Mouse (Mus musculus) forebrain, embryonic 12.5 days (tissue): ENCODE results near the gene Bnc2. TPM values are rescaled to one million over a fixed set of nuclear protein-coding genes. Genes with fewer than 3 reads are reported as not detected.

Experiments used
- ATAC-seq: fragments of 200-750 bp; cut with Nextera tagmentation; 2 replicates; pipeline ENCODE4 v1.8.0; 2017; ENCODE audit warnings: moderate TSS enrichment; ENCODE audit not compliant: low FRiP score
- H3K27ac ChIP-seq: fragments of 300-500 bp; sonication (generic); 2 replicates; pipeline ENCODE4 v1.5.1; 2016; ENCODE audit warnings: mild to moderate bottlenecking
- H3K27me3 ChIP-seq: fragments of 300-500 bp; sonication (generic); 2 replicates; pipeline ENCODE4 v1.6.1; 2016; ENCODE audit warnings: mild to moderate bottlenecking
- H3K36me3 ChIP-seq: fragments of 300-500 bp; sonication (generic); replicated peaks from 2 replicates; pipeline ENCODE4 v1.6.1; 2016; ENCODE audit warnings: mild to moderate bottlenecking
- H3K4me1 ChIP-seq: fragments of 300-500 bp; sonication (generic); 2 replicates; pipeline ENCODE4 v1.6.1; 2016
- H3K4me2 ChIP-seq: fragments of 300-500 bp; sonication (generic); 2 replicates; pipeline ENCODE4 v1.6.1; 2016; ENCODE audit warnings: mild to moderate bottlenecking, moderate library complexity
- H3K4me3 ChIP-seq: fragments of 300-500 bp; sonication (generic); replicated peaks from 2 replicates; pipeline ENCODE4 v1.5.1; 2016; ENCODE audit warnings: mild to moderate bottlenecking
- H3K9ac ChIP-seq: fragments of 300-500 bp; sonication (generic); 2 replicates; pipeline ENCODE4 v1.6.1; 2016; ENCODE audit warnings: mild to moderate bottlenecking
- H3K9me3 ChIP-seq: fragments of 300-500 bp; sonication (generic); 2 replicates; pipeline ENCODE4 v1.6.1; 2016
- WGBS: fragments of 180-500 bp; shearing (Covaris S2); methylation state at CpG from one replicate; pipeline ENCODE4 v1.1.7; 2016; 5-methylcytosine and 5-hydroxymethylcytosine counted together
- polyA plus RNA-seq: library from polyadenylated mRNA; unstranded; fragments of >200 nt; fragmentation: Nextera tagmentation; extraction: Ambion mirVana; gene quantifications from 2 replicates; pipeline ENCODE4 v1.2.1, GENCODE M21; 2016

Gene Bnc2
- polyA plus RNA-seq, 1 experiment from 2014 or later, result 7.2 TPM

DNA sequence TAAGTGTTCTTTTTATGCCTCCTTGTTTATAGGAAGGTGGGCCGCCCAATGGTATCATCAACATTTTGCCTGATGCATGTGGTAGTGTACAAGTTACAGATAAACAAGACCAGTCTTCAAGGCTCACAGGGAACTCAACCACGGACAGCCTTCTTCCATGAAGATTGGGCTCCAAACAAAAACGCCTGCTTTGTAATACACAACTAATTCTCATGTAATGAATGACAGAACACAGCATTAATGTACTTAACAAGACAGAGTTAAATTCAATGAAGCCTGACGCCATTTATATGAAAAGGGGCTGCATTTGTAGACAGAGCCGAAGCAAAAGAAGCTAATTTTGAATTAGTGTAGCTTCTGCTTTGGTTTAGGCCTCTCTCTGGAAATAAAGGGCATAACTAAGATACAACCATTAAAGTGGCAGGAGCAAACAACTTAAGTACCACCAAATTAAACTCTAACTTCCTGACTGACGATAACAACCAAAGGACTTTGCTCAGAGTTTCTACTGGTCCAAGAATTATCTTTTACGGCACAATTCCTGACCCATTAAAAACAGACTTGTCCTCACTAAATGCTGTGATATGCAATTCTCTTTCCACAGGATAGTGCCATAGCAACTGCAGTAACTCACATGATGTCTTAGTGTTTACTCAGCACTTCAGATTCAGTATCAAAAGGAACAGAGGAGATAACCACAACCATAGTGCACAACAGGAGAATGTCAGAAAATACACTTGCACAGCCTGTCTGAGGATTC is 225.6 kb downstream of the Bnc2 start:
- Histone ChIP-seq H3K4me1 (no peaks in the 10 kb centered on the region), H3K4me3 (no peak overlapping the region), H3K27me3 (no peaks in the 10 kb centered on the region), H3K27ac (no peak overlapping the region), H3K9me3 (no peaks in the 10 kb centered on the region), H3K4me2 (no peak overlapping the region), H3K9ac (no peak overlapping the region), H3K36me3 (no peaks in the 10 kb centered on the region)
- ATAC-seq, result no peak
- 73% methylated on average over 7 of the region's 7 CpGs for WGBS

DNA sequence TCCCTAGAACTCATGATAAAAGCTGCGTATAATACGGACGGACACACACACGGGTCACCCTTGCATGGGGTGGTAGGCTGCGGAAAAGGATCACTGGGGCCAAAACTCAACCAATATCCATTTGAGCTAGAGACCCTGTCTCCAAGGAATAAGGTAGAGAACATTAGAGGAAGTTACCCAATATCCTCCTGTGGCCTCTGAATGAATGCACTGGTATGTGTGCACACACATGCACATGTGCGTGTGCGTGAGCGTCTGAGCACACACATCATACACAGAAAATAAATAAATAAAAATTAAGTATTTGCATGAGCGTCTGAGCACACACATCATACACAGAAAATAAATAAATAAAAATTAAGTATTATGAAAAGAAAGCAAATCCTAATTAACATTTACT is 241.8 kb downstream of the Bnc2 start:
- Histone ChIP-seq H3K4me1 (peaks cover 3% of the 10 kb centered on the region; the same call in 1 of the 2 replicates), H3K27ac (no peak overlapping the region), H3K4me3 (no peak overlapping the region), H3K9ac (no peak overlapping the region), H3K27me3 (no peaks in the 10 kb centered on the region), H3K4me2 (no peak overlapping the region), H3K9me3 (no peaks in the 10 kb centered on the region), H3K36me3 (no peaks in the 10 kb centered on the region)
- no peak for ATAC-seq
- 94% methylated on average over 9 of the region's 9 CpGs for WGBS

DNA sequence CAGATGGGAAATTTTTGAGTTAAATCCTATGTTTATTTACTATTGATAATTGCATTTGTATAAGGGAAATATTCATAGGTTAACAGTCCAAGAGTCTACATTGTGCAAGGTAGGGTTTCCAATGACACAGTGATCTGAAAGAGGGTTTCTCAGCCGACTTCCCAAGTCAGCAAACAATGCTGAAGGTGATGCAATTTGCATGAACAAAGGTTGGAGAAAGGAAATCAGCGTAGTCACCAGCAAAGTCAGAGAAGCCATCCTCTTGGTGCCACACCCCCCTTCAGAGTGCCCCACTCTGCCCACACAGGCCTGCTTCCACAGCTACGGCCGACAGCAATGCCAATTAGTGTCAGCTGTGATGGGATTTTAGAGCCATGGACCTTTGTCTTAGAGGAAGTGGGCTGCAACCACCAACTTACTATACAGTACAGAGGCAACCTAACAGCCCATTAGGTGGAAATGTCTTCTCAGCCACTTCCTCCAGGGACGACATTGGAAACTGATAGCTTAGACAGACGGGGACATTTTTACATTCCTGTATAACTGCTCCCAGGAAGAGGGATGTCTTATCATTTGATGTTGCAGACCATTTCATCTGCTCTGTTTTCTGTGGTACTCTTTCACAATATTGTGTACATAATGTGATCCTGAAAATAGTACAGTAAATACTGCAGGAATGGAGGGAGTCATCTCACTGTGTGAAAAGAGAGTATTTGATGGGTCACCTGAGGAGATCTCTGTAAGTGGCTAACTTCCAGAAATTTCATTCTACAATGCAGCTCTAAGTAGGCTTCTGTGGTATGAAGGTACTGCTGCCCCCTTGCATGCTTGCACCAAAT is 243.2 kb downstream of the Bnc2 start:
- no peak for ATAC-seq
- H3K9ac ChIP-seq, result no peak overlapping the region
- H3K9me3 ChIP-seq, result no peaks in the 10 kb centered on the region
- peaks cover 3% of the 10 kb centered on the region; the same call in 1 of the 2 replicates for H3K4me1 ChIP-seq
- 38% methylated on average over 6 of the region's 6 CpGs for WGBS
- H3K4me3 ChIP-seq, result no peak overlapping the region
- H3K27me3 ChIP-seq, result no peaks in the 10 kb centered on the region
- H3K4me2 ChIP-seq, result no peak overlapping the region
- H3K27ac ChIP-seq, result no peak overlapping the region
- no peaks in the 10 kb centered on the region for H3K36me3 ChIP-seq

DNA sequence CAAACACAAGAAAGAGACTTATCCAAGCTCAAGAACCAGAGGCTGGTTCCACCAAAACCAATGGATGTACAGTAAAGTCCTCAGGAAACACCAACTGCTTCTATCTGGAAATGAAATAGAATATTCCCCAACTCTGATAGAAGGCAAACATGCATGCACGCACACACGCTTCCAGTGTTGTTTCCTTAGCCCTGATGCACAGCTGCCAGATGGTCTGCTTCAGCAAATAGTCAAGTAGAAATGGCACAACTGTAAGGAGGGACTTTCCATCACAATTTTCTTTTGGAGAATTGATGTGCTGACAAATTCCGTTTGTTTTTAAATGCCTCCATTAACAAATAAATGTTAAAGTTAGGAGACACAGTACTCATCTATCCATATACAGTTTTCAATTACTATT is 247.1 kb downstream of the Bnc2 start:
- Histone ChIP-seq H3K4me2 (no peak overlapping the region), H3K9me3 (no peaks in the 10 kb centered on the region), H3K27me3 (no peaks in the 10 kb centered on the region), H3K4me3 (no peak overlapping the region), H3K9ac (no peak overlapping the region), H3K36me3 (no peaks in the 10 kb centered on the region), H3K4me1 (peaks cover 3% of the 10 kb centered on the region; the same call in 1 of the 2 replicates), H3K27ac (no peak overlapping the region)
- WGBS, result 94% methylated on average over 3 of the region's 3 CpGs
- ATAC-seq, result no peak

DNA sequence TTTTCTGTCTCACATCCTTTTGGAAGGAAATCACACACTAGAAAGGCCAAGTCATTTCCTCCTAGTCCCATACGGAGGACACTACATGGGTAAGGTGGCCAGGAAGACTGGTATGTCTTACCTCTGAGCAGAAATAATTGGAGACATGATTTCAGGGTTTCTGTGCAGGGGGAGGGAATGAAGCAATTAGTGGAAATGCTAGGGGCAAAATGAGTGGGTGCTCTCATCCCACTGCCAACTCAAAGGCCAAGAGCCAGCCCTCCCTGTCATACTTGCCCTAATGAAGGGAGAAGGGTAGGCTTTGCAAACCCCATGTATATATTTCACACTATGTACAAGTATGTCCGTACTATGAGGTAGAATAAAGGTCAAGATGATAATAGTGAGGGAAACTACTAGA is 263.6 kb downstream of the Bnc2 start:
- 86% methylated on average over 2 of the region's 2 CpGs for WGBS

DNA sequence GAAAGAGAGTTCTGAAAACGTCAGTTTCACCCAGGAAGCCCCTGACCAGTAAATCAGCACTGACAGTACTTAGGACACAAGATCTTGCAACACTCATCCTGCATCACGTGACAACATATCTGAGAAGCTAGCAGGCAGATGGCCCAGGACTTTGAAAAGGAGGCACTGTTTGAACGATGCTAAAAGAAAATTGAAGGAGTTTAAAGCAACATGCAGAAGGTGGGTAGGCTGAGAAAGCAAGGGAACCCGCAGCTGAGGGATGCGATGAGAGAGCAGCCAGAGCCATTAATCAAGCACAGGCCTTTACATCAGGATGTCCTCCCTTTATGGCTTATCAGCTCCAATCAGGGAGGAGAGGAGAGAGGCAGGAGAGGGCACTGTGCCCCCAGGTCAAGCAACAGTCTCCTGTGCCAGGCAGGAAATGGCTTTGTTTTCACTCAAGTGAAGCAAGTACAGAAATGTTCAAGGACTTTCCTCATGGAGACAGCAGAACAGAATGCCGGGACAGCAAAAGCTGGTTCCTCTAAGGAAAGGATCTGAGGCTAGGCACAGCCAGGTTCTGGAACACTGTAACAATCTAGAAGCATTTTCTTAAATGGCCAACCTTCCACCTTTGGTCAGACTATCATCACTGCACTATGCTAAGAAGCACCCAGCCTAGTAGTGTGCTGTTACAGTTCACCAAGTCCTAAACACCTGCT is 267.6 kb downstream of the Bnc2 start:
- no peak for ATAC-seq
- no peaks in the 10 kb centered on the region for H3K9me3 ChIP-seq
- H3K4me3 ChIP-seq, result no peak overlapping the region
- H3K9ac ChIP-seq, result no peak overlapping the region
- no peak overlapping the region for H3K27ac ChIP-seq
- H3K4me2 ChIP-seq, result no peak overlapping the region
- H3K27me3 ChIP-seq, result no peaks in the 10 kb centered on the region
- H3K36me3 ChIP-seq, result no peaks in the 10 kb centered on the region
- WGBS, result 68% methylated on average over 6 of the region's 6 CpGs
- peaks cover 6% of the 10 kb centered on the region; the same call in 1 of the 2 replicates for H3K4me1 ChIP-seq

More for the DNA sequence above, 263.6 kb downstream of the Bnc2 start:
- Histone ChIP-seq H3K9me3 (no peaks in the 10 kb centered on the region), H3K4me2 (no peak overlapping the region), H3K9ac (no peak overlapping the region), H3K27ac (no peak overlapping the region), H3K4me3 (no peak overlapping the region), H3K27me3 (no peaks in the 10 kb centered on the region), H3K4me1 (no peaks in the 10 kb centered on the region), H3K36me3 (no peaks in the 10 kb centered on the region)
- no peak for ATAC-seq

DNA sequence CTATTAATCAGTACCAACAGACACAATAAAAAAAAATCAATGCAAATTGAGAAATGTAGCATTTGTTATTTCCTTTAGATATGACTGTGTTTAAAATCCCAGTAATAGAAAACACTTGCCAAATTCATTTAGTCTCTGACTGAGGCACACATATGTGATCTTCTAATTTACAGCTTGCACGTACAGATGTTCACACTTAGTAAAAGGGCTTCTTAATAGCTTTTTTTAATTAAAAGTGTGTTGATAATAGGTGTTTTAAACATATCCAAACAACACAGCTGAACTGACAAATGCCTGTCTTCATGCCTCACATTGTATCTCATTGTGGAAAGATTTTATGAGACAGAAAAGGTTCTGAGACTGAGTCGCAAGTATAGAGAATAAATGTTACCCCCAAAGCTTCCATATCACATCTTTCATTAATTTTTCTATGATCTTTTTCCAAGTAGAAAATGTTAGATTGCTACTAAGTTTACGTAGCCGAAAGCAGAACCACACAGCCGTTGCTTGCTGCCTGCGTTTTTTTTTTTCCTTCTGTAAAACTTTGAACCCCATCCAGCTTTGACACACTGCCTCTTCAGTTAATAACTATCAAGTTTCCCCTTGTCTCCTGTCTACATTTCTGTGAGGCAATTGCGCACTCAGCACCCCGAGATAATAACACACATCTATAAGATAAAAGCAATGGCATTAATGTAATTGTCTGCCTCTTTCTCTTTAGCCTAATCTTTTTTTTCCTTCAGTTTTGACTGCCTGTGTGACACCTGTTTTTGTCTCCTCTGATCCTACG is 271.5 kb downstream of the Bnc2 start:
- ATAC-seq, result no peak

DNA sequence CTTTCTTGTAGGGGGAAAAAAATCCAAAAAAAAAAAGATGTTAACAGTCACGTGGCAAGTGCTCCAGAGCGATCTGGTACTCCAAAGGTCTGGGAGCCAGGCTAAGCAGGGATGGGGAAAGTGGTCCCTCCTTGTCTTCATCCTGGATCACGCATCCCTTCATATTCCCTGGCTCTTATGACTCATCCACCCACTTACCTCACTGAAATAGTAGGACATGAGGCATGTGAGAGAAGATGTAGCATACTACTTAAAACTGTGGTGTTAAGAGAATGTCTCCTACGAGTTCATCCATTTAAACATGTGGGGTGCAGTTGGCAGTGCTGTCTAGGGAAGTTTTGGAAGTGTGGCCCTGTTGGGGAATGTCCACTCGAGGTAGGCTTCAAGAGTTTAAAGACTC is 286.1 kb downstream of the Bnc2 start:
- H3K36me3 ChIP-seq, result no peaks in the 10 kb centered on the region
- no peak overlapping the region for H3K4me2 ChIP-seq
- no peaks in the 10 kb centered on the region for H3K9me3 ChIP-seq
- no peaks in the 10 kb centered on the region for H3K27me3 ChIP-seq
- WGBS, result 89% methylated on average over 5 of the region's 5 CpGs
- H3K4me3 ChIP-seq, result no peak overlapping the region
- peaks cover 4% of the 10 kb centered on the region; the same call in 1 of the 2 replicates for H3K4me1 ChIP-seq
- no peak overlapping the region for H3K27ac ChIP-seq
- no peak for ATAC-seq
- H3K9ac ChIP-seq, result no peak overlapping the region

More for the DNA sequence above, 271.5 kb downstream of the Bnc2 start:
- H3K27ac ChIP-seq, result no peak overlapping the region
- H3K9ac ChIP-seq, result no peak overlapping the region
- no peak overlapping the region for H3K4me3 ChIP-seq
- no peaks in the 10 kb centered on the region for H3K36me3 ChIP-seq
- peaks cover 6% of the 10 kb centered on the region; the same call in 1 of the 2 replicates for H3K4me1 ChIP-seq
- no peaks in the 10 kb centered on the region for H3K9me3 ChIP-seq
- no peaks in the 10 kb centered on the region for H3K27me3 ChIP-seq
- 54% methylated on average over 9 of the region's 9 CpGs for WGBS
- H3K4me2 ChIP-seq, result no peak overlapping the region

DNA sequence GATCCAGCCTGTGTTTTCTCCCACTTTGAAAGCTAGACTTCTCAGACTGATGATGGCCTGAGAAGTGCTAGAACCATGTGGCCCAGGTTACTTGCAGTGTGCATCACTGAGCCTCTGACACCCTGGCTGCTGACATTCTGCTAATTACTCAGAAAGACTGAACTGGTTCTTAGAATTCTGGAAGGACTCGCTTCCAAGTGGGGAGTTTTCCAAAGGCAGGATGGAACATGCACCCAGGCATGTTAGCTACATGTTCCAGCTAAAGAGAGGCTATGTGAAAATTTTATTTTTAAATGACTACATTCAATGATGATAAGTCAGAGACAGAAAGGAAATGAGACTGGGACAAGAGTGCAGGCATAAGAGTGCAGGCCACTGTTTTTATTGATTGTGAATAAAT is 289.9 kb downstream of the Bnc2 start:
- ATAC-seq, result no peak
- no peak overlapping the region for H3K9ac ChIP-seq
- 83% methylated on average over 1 of the region's 1 CpGs for WGBS

DNA sequence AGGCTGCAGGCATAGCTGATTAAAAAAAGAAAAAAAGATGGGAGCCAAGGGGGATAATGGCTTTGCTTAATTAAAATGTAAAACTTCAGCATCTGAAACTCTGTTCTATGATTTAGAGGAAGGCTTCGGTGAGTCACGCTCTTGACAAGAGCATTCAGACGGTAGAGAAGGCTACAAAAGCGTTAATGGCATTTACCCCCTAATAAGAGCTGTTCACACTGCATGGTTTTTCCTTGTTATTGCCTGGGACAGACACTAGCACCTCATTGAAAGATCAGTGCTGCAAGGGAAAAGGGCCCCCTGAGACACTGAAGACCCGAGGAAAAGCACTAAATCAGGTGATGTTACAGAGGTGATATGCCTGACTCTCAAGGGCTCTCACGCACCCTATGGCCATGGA is 295.8 kb downstream of the Bnc2 start:
- Histone ChIP-seq H3K4me1 (peaks cover 10% of the 10 kb centered on the region), H3K27me3 (no peaks in the 10 kb centered on the region), H3K36me3 (no peaks in the 10 kb centered on the region), H3K9ac (no peak overlapping the region), H3K27ac (no peak overlapping the region), H3K9me3 (no peaks in the 10 kb centered on the region), H3K4me3 (no peak overlapping the region), H3K4me2 (no peak overlapping the region)
- peak; percentile 60; the same call in 1 of the 2 replicates for ATAC-seq
- WGBS, result 48% methylated on average over 6 of the region's 6 CpGs

More for the DNA sequence above, 289.9 kb downstream of the Bnc2 start:
- no peaks in the 10 kb centered on the region for H3K36me3 ChIP-seq
- no peaks in the 10 kb centered on the region for H3K9me3 ChIP-seq
- H3K4me2 ChIP-seq, result no peak overlapping the region
- H3K27me3 ChIP-seq, result no peaks in the 10 kb centered on the region
- H3K4me3 ChIP-seq, result no peak overlapping the region
- H3K27ac ChIP-seq, result no peak overlapping the region
- H3K4me1 ChIP-seq, result no peaks in the 10 kb centered on the region

DNA sequence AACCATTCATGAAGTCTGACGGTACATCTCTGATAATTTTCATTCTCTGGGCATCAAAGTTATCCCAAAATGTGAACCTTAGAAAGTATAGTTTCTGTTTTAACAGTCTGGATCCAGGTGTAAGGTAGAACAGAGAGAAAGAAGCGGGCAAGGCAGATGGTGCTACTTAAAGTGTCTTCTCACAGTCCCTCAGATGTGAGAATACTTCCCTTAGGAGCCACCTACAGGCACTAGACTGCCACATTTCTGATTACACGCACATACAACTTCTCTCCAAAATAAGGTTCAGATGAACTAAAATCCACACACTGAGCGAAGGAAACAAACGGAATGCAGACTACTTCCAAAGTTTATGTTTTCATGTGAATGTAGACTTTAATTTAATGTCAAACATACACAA is 297.6 kb downstream of the Bnc2 start:
- H3K9ac ChIP-seq, result no peak overlapping the region
- no peaks in the 10 kb centered on the region for H3K9me3 ChIP-seq

More for the DNA sequence above, 297.6 kb downstream of the Bnc2 start:
- H3K4me1 ChIP-seq, result peaks cover 10% of the 10 kb centered on the region
- no peak overlapping the region for H3K4me3 ChIP-seq
- H3K27me3 ChIP-seq, result no peaks in the 10 kb centered on the region
- WGBS, result 95% methylated on average over 5 of the region's 5 CpGs
- H3K36me3 ChIP-seq, result no peaks in the 10 kb centered on the region
- H3K4me2 ChIP-seq, result no peak overlapping the region
- no peak overlapping the region for H3K27ac ChIP-seq
- ATAC-seq, result no peak
